Mouse (Mus musculus) cerebellum, postnatal 10 days (tissue): ENCODE measurements around the gene Cltrn.

ENCODE experiments used
- DNase-seq, 2 experiments: peaks; one replicate each; pipeline ENCODE4 v3.0.0; 2021; ENCODE audit warnings: mixed read lengths in 2 of 2

Gene Cltrn

DNA sequence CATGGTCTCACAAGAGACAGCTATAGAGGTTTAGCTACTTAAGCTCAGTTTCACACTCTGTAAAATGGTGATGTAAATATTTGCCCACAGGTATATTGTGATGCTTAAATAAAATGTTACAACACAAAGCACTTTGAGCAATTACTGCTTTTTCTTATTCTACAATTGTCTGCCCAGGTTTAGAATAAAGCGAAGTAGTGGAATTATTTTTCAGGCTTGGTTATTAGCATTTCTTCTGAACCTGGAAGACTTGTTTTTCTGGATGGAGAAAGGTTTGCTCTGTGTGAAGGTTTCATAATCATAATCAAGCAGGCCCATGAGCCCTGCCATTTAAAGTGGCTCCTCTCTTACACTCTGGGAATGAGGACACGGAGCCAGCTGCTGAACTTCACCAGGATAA lies 50.4 kb downstream of the Cltrn start, which contains the start of gene Ace2:
TSS of gene Ace2 (plus strand) at position 301 of the 400 bp plus-strand sequence.
- no peak for DNase-seq

GRCm38 (mm10) chrX:164145463-164146250 lies 57.0 kb downstream of the Cltrn start:
- DNase-seq, result no peak

DNA sequence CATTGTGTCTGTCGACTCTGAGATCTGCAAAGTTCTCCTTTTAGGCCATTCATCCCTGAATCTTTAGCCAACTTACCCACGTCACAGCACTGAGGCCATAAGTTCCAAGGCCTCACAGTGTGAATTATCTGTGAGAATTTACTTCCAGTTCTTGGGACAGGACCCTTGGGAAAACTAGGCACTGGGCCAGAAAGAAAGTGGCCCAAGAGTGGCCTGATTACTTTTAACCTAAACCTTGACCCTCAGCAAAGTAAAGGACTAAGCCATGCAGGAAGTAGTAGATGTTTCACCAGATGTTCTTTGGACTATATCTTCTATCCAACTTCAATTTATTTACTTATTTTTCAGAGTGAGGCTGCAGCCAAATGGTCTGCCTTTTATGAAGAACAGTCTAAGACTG lies 64.1 kb downstream of the Cltrn start:
- no peak for DNase-seq

DNA sequence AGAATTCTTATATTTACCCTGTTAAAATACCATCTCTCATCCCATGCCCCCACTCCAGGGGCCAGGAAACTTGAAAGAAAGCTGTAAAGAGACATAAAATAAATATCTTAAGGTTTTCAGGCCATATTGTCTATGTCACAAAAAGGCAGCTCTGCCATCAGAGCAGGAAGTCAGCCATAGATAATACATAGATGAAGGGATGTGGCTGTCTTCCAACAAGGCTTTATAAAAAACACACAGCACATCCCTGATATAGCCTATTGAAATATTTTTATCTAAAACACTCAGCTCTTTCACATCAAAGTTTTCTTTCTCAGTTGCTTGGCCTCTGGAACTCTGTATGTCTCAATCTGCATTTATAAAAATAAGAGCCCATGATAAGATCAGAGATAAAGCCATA lies 65.0 kb downstream of the Cltrn start:
- no peak for DNase-seq

DNA sequence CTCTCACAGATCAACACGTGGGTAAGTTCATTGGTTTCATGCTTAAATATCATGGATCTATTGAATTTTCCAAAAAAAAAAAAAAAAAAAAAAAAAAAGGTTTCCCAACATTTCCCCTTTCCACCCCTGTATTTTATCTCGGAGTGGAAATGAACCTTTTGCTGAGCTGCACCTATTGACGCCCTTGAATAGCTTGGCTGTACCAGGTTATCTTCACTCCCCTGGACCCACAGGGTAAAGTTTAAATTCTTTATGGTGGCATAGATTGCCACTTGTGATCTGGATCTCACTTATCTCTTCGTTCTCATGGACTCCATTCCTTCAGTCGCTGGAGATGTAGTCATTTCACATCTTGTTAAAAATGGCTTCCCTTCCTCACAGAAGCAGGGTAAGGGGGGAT lies 66.0 kb downstream of the Cltrn start:
- DNase-seq, result no peak

- DNase-seq, result no peak
Observed at GRCm38 (mm10) chrX:164164681-164165080, 76.1 kb downstream of the Cltrn start.
